Mouse (Mus musculus) ES-E14 (cell line): ENCODE measurements around the gene Nsun7.

Experiments
- CHD2 ChIP-seq: IDR thresholded peaks from 2 replicates; pipeline ENCODE4 v1.6.1; 2014; ENCODE audit warnings: mild to moderate bottlenecking, low read depth, low read length, inconsistent platforms
- ZNF384 ChIP-seq: IDR thresholded peaks from 2 replicates; pipeline ENCODE4 v1.6.1; 2012; ENCODE audit warnings: low read depth, low read length, inconsistent platforms

DNA sequence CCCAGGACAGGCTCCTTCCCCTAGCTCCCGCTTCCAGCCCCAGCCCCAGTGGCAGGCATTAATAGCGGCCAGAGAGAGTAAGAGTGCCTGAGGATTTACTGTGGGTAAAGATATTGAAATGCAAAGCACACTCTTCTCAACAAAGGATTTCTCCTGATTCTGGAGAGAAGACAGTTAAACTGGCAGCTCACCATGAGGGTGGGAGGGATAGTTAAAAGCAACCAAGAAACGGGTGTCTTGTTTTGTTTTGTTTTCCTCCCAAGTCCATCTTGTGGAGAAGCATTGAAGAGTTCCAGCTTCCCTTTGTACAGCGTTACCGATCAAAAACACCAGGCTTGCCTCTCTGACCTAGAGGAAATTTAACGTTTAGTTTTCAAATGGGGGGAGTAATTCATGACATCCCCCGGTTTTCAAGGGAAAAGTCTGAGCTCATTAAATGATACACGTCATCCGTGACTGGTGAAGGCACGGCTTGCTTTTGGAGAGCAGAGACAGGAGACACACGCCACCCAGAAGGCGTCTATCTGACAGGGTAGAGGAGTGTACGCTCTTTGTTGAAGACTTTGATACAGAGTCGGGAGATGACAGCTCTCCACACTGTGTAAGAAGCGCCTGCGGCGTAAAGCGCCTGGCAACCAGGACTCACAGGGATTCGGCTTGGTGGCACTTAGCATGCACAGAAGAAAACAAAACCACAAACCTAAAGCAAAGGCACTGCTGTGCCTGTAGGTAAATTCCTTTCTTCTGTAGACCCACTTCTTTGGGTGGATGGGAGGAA, 68.4 kb downstream of the Nsun7 start:
- TF ChIP-seq CHD2 (no peak), ZNF384 (no peak)
